Mouse (Mus musculus) forebrain, embryonic 10.5 days (tissue): ENCODE results near the gene Zfp644. TPM values are rescaled to one million over a fixed set of nuclear protein-coding genes. Genes with fewer than 3 reads are reported as not detected.

Experiments used
- DNase-seq: peaks from one replicate; pipeline ENCODE4 v3.0.0-alpha.2; 2017; ENCODE audit warnings: low spot score; ENCODE audit errors: extremely low spot score
- H3K27ac ChIP-seq: fragments of 300-500 bp; sonication (generic); 2 replicates; pipeline ENCODE4 v1.5.1; 2016; ENCODE audit warnings: mild to moderate bottlenecking
- H3K27me3 ChIP-seq: fragments of 300-500 bp; sonication (generic); 2 replicates; pipeline ENCODE4 v1.6.1; 2016; ENCODE audit warnings: mild to moderate bottlenecking; ENCODE audit not compliant: poor library complexity, severe bottlenecking
- H3K36me3 ChIP-seq: fragments of 300-500 bp; sonication (generic); replicated peaks from 2 replicates; pipeline ENCODE4 v1.6.1; 2016; ENCODE audit warnings: mild to moderate bottlenecking, moderate library complexity
- H3K4me1 ChIP-seq: fragments of 300-500 bp; sonication (generic); 2 replicates; pipeline ENCODE4 v1.6.1; 2016
- H3K4me3 ChIP-seq: fragments of 300-500 bp; sonication (generic); 2 replicates; pipeline ENCODE4 v1.5.1; 2016; ENCODE audit warnings: mild to moderate bottlenecking, moderate library complexity
- H3K9me3 ChIP-seq: fragments of 300-500 bp; sonication (generic); 2 replicates; pipeline ENCODE4 v1.6.1; 2016; ENCODE audit warnings: mild to moderate bottlenecking, moderate library complexity
- WGBS: fragments of 180-500 bp; shearing (Covaris S2); methylation state at CpG from one replicate; pipeline ENCODE4 v1.1.7; 2016; 5-methylcytosine and 5-hydroxymethylcytosine counted together
- polyA plus RNA-seq: library from polyadenylated mRNA; unstranded; fragments of >200 nt; fragmentation: Nextera tagmentation; extraction: Ambion mirVana; gene quantifications from 2 replicates; pipeline ENCODE4 v1.2.1, GENCODE M21; 2016

Zfp644 gene
- polyA plus RNA-seq, 1 experiment from 2014 or later, result 65.9 TPM

GRCm38 (mm10) chr5:106649995-106650394, 47.1 kb downstream of the Zfp644 start:
- Histone ChIP-seq H3K9me3 (0 out of 2 replicates have a peak, but pooled peaks cover 3% of the 10 kb centered on the region), H3K36me3 (peaks cover 30% of the 10 kb centered on the region), H3K4me1 (no peaks in the 10 kb centered on the region), H3K27me3 (no peaks in the 10 kb centered on the region), H3K27ac (no peak overlapping the region), H3K4me3 (no peak overlapping the region)
- DNase-seq, result no peak

GRCm38 (mm10) chr5:106649441-106649840, 47.6 kb downstream of the Zfp644 start:
- Histone ChIP-seq H3K9me3 (no peaks in the 10 kb centered on the region), H3K4me3 (no peak overlapping the region), H3K4me1 (no peaks in the 10 kb centered on the region), H3K27ac (no peak overlapping the region), H3K27me3 (no peaks in the 10 kb centered on the region), H3K36me3 (peaks cover 25% of the 10 kb centered on the region)
- no peak for DNase-seq

GRCm38 (mm10) chr5:106643434-106643833, 53.7 kb downstream of the Zfp644 start:
- Histone ChIP-seq H3K9me3 (no peaks in the 10 kb centered on the region), H3K4me1 (peaks cover 17% of the 10 kb centered on the region), H3K36me3 (peaks cover 16% of the 10 kb centered on the region), H3K27me3 (no peaks in the 10 kb centered on the region), H3K4me3 (no peak overlapping the region), H3K27ac (no peak overlapping the region)
- no peak for DNase-seq
- WGBS, result 91% methylated on average over 4 of the region's 4 CpGs

GRCm38 (mm10) chr5:106641876-106642275, 55.2 kb downstream of the Zfp644 start:
- Histone ChIP-seq H3K4me3 (no peak overlapping the region), H3K27me3 (no peaks in the 10 kb centered on the region), H3K27ac (no peak overlapping the region), H3K36me3 (peaks cover 31% of the 10 kb centered on the region), H3K9me3 (no peaks in the 10 kb centered on the region), H3K4me1 (peaks cover 25% of the 10 kb centered on the region)
- 90% methylated on average over 3 of the region's 3 CpGs for WGBS
- no peak for DNase-seq

- Histone ChIP-seq H3K9me3 (no peaks in the 10 kb centered on the region), H3K27ac (no peak overlapping the region), H3K4me1 (peaks cover 25% of the 10 kb centered on the region), H3K36me3 (peaks cover 40% of the 10 kb centered on the region), H3K27me3 (no peaks in the 10 kb centered on the region), H3K4me3 (no peak overlapping the region)
- DNase-seq, result no peak
- 71% methylated on average over 5 of the region's 5 CpGs for WGBS
Observed at GRCm38 (mm10) chr5:106640235-106640809, 56.8 kb downstream of the Zfp644 start.

- no peaks in the 10 kb centered on the region for H3K27me3 ChIP-seq
- WGBS, result 89% methylated on average over 2 of the region's 2 CpGs
- no peak overlapping the region for H3K27ac ChIP-seq
- no peak overlapping the region for H3K4me3 ChIP-seq
- peaks cover 45% of the 10 kb centered on the region for H3K36me3 ChIP-seq
- no peak for DNase-seq
- peaks cover 25% of the 10 kb centered on the region for H3K4me1 ChIP-seq
- no peaks in the 10 kb centered on the region for H3K9me3 ChIP-seq
Observed at GRCm38 (mm10) chr5:106639627-106640026, 57.5 kb downstream of the Zfp644 start.

GRCm38 (mm10) chr5:106636423-106636946, 60.6 kb downstream of the Zfp644 start:
- Histone ChIP-seq H3K4me1 (peaks cover 41% of the 10 kb centered on the region), H3K4me3 (no peak overlapping the region), H3K27ac (no peak overlapping the region), H3K9me3 (no peaks in the 10 kb centered on the region), H3K27me3 (no peaks in the 10 kb centered on the region), H3K36me3 (peaks cover 51% of the 10 kb centered on the region)
- WGBS, result 96% methylated on average over 13 of the region's 13 CpGs
- no peak for DNase-seq

- no peaks in the 10 kb centered on the region for H3K9me3 ChIP-seq
- H3K4me3 ChIP-seq, result no peak overlapping the region
- WGBS, result 86% methylated on average over 8 of the region's 8 CpGs
- no peaks in the 10 kb centered on the region for H3K27me3 ChIP-seq
- H3K27ac ChIP-seq, result 0 out of 2 replicates have a peak overlapping the region, but pooled peaks have one; percentile 20
- H3K36me3 ChIP-seq, result peaks cover 52% of the 10 kb centered on the region
- DNase-seq, result no peak
- peaks cover 23% of the 10 kb centered on the region for H3K4me1 ChIP-seq
Observed at GRCm38 (mm10) chr5:106628369-106629149, 68.5 kb downstream of the Zfp644 start.

- no peaks in the 10 kb centered on the region for H3K27me3 ChIP-seq
- peaks cover 73% of the 10 kb centered on the region for H3K36me3 ChIP-seq
- H3K27ac ChIP-seq, result no peak overlapping the region
- H3K4me1 ChIP-seq, result 0 out of 2 replicates have a peak, but pooled peaks cover 2% of the 10 kb centered on the region
- WGBS, result 91% methylated on average over 4 of the region's 4 CpGs
- no peak for DNase-seq
- no peaks in the 10 kb centered on the region for H3K9me3 ChIP-seq
- H3K4me3 ChIP-seq, result no peak overlapping the region
Observed at GRCm38 (mm10) chr5:106623337-106623736, 73.8 kb downstream of the Zfp644 start.

- no peak for DNase-seq
- WGBS, result 91% methylated on average over 5 of the region's 5 CpGs
- peaks cover 76% of the 10 kb centered on the region for H3K36me3 ChIP-seq
- no peak overlapping the region for H3K27ac ChIP-seq
- no peaks in the 10 kb centered on the region for H3K4me1 ChIP-seq
- H3K4me3 ChIP-seq, result no peak overlapping the region
- no peaks in the 10 kb centered on the region for H3K27me3 ChIP-seq
- H3K9me3 ChIP-seq, result no peaks in the 10 kb centered on the region
Observed at GRCm38 (mm10) chr5:106622193-106622592, 74.9 kb downstream of the Zfp644 start.

- H3K4me1 ChIP-seq, result no peaks in the 10 kb centered on the region
- 93% methylated on average over 6 of the region's 6 CpGs for WGBS
- H3K27ac ChIP-seq, result no peak overlapping the region
- no peaks in the 10 kb centered on the region for H3K9me3 ChIP-seq
- DNase-seq, result no peak
- H3K4me3 ChIP-seq, result no peak overlapping the region
- no peaks in the 10 kb centered on the region for H3K27me3 ChIP-seq
- H3K36me3 ChIP-seq, result peaks cover 69% of the 10 kb centered on the region
Observed at GRCm38 (mm10) chr5:106620446-106620845, 76.6 kb downstream of the Zfp644 start.

- WGBS, result 88% methylated on average over 2 of the region's 2 CpGs
- no peaks in the 10 kb centered on the region for H3K27me3 ChIP-seq
- DNase-seq, result no peak
- no peak overlapping the region for H3K27ac ChIP-seq
- H3K9me3 ChIP-seq, result no peaks in the 10 kb centered on the region
- no peaks in the 10 kb centered on the region for H3K4me1 ChIP-seq
- peaks cover 62% of the 10 kb centered on the region for H3K36me3 ChIP-seq
- H3K4me3 ChIP-seq, result no peak overlapping the region
Observed at GRCm38 (mm10) chr5:106615006-106615405, 82.1 kb downstream of the Zfp644 start.

- H3K27me3 ChIP-seq, result no peaks in the 10 kb centered on the region
- no peak for DNase-seq
- H3K36me3 ChIP-seq, result peaks cover 62% of the 10 kb centered on the region
- H3K4me3 ChIP-seq, result no peak overlapping the region
- H3K4me1 ChIP-seq, result no peaks in the 10 kb centered on the region
- no peaks in the 10 kb centered on the region for H3K9me3 ChIP-seq
- no peak overlapping the region for H3K27ac ChIP-seq
- 89% methylated on average over 7 of the region's 7 CpGs for WGBS
Observed at GRCm38 (mm10) chr5:106614570-106614969, 82.5 kb downstream of the Zfp644 start.
